7 mouse cellular contexts compared by ENCODE assay signal in genomic region chr12:108494011-108494541, GRCm38 (mm10).
A peak's percentile ranks its signal among the peaks of the same experiment; 100 is the strongest.
DNase-seq lines count a peak whose midpoint lies in the region; ATAC-seq lines count a peak whose summit lies in the region.

No protein-coding gene starts in this region.

- no peak overlapping the region for H3K4me3 ChIP-seq in stomach, embryonic 14.5 days (ENCODE audit: low read depth, low read length)

- WGBS in stomach, embryonic 14.5 days: 19% methylated on average over 4 of the region's 4 CpGs

- H3K36me3 ChIP-seq in stomach, embryonic 14.5 days (ENCODE audit: control insufficient read depth, insufficient read depth, low read length): no peaks in the 10 kb centered on the region

- no peak overlapping the region for H3K4me2 ChIP-seq in stomach, embryonic 14.5 days (replicated peaks; ENCODE audit: low read depth, low read length)

- H3K27me3 ChIP-seq in stomach, embryonic 14.5 days (ENCODE audit: control insufficient read depth, insufficient read depth, low read length): no peaks in the 10 kb centered on the region

- H3K9me3 ChIP-seq in stomach, embryonic 14.5 days (ENCODE audit: control insufficient read depth, low read depth, low read length): no peaks in the 10 kb centered on the region

- peak; percentile 41 for DNase-seq in CD4-positive helper T cell, adult 2 months (ENCODE audit: low read depth, low spot score)
- DNase-seq in NIH3T3 (ENCODE audit: low read depth): peak; percentile 89
- peak; percentile 78 for DNase-seq in embryo, embryonic 10 days (ENCODE audit: low spot score)
- DNase-seq in heart, postnatal 4 days: peak; percentile 64
- peak; percentile 67 to 74 for DNase-seq in kidney, postnatal 4 days

- peak; percentile 68 for ATAC-seq in megakaryocyte, adult 5-6 weeks (ENCODE audit: poor library complexity, severe bottlenecking)
- ATAC-seq in stomach, embryonic 14.5 days (ENCODE audit: insufficient number of reproducible peaks, insufficient read depth, low FRiP score, low read depth): peak; percentile 30; the same call in 1 of the 2 replicates

- no peak overlapping the region for H3K27ac ChIP-seq in stomach, embryonic 14.5 days (ENCODE audit: low read length)

- H3K9ac ChIP-seq in stomach, embryonic 14.5 days (replicated peaks; ENCODE audit: low read depth, low read length): no peak overlapping the region

- 0 out of 2 replicates have a peak, but pooled peaks cover 6% of the 10 kb centered on the region for H3K4me1 ChIP-seq in stomach, embryonic 14.5 days (ENCODE audit: control insufficient read depth, insufficient read depth, low read length)
